Mouse (Mus musculus) layer of hippocampus, adult 9-10 months (tissue): Measurements from ENCODE around the gene Capn8.

ENCODE experiments used
- DNase-seq: peaks from one replicate; pipeline ENCODE4 v3.0.0; 2022; ENCODE audit warnings: low spot score

The Capn8 gene

DNA sequence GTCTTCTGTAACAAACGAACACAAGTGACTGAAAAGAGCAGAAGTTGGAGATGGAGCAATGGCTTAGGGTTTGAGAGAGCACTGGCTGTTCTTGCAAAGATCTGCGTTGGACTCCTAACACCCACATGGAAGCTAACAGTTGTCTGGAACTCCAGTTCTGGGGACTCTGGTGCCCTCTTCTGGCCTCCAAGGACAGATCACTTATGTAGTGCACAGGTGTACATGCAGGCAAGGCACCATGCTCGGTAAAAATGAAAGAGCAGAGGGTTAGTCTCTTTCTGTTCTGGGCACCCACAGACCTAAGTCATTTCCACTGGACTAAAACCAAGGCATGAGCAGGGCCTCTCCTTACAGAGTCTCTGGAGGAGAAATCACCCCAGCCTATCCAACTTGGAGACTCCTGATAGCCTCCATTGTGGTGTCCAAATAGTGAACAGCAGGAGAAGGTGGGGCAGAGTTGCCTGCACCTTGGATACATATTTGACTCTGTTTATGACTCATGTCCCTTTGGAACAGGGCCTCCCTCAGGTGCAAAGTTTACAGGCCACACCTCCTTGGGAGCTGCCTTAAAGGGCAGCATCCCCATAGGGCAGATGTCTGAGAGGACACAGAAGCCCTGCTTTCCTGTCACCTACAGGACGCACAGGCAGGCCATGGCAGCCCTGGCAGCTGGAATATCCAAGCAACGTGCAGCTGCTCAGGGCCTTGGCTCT lies at the start of gene Capn8:
Gene Capn8, plus strand, starts transcription at position 600 of the 713 bp plus-strand sequence.
- DNase-seq: no peak

DNA sequence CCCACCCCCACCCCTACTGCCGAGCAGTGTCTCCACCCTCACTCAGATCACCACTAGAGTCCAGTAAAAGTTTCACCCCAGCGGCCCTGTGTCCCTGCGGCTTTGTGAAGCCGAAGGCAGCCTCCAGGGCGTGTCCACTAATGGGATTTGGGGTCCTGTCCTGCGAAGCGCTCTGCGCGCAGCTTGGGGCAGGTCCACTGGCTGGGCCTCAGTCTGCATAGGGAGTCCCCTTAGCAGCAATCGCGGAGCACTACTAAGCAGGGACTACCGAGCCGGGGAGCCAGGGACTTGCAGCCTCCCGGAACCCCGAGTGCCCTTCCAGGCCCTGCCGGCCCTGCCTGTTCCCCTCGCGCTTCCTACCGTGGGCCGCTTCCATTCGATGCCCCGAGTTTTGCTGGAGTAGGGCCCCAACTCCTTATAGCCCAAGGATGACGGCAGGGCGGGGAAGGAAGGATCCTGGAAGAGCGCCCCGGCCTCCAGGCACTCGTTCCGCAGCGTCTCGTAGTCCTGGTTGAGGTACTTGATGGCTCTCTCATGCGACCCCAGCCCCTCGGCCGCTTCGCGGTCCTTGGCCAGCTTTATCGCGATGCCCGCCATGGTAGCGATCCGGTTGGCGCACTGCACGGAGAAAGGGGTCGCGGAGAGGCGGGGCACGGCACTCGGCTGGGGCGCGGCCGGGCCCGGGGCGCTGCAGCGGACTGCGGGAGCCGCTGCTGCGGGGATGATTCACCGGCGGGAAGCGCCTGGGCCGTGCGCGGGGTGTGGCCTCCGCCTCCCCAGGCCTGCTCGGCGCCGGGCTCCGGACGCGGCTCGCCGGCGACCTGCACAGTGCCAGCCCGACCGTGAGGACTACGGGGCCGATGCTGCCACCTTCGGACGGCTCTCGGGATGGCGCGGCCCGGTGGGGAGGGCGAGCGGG lies 47.8 kb upstream of the Capn8 start, which contains the start of gene Capn2:
Gene Capn2, minus strand, starts transcription at position 851 of the 919 bp plus-strand sequence.
- peak; percentile 27 for DNase-seq

DNA sequence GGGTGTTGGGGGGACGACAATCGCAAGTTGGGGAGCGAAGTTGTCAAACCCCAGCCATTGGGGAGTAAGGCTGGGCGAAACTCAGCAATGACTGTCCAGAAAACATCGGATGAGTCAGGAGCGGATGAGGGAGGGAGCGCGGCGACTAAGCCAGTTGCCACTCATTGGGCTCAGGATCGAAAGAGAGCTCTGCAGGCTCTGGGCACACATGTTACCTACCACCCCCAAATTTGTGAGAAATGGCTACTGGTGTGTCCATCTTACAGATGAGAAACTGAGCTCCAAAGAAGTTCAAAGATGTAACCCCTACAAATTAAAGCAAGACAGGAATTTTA lies 47.2 kb upstream of the Capn8 start:
- DNase-seq: no peak

DNA sequence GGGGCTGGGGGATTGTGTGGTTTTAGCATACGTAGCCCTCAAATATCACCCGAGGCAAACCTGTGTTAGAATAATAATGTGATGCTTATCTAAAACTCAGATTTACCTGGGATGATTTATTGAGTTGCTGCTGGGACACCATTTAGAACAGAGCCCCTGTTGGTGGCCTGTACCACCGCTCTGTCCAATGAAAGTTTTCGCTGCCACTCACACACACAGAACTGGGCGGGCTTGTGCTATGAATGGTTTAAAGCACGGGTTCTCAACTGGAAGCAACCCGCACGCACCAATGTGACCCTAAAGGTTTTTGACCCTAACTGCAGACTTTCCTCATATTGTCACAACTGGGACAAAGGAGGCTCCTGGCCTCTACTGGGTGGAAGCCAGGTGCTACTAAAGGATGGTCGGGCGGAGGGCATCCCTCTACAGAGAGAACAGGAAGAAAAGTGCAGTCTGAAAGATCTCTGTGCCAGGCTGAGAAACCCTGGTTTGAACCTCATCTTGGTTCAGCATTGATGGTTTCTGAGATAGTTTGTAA lies 46.6 kb upstream of the Capn8 start:
- DNase-seq: no peak

DNA sequence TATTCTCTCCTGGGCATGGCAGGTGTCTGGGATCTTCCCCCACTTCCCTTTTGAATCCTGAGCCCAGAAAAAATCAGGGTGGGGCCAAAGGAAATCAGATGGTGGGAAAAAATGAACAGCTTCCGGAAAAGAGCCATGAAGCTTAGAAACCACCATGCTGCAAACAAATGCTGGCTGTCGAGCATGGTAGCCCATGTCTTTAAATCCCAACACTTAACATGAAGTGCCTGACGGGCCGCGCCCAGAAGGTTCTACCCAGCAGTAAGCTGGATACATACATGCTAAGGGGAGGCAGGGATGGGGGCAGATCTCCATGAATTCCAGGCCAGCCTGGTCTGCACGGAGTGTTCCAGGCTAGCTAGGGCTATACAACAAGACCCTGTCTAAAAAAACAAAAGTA lies 46.0 kb upstream of the Capn8 start:
- DNase-seq: no peak

DNA sequence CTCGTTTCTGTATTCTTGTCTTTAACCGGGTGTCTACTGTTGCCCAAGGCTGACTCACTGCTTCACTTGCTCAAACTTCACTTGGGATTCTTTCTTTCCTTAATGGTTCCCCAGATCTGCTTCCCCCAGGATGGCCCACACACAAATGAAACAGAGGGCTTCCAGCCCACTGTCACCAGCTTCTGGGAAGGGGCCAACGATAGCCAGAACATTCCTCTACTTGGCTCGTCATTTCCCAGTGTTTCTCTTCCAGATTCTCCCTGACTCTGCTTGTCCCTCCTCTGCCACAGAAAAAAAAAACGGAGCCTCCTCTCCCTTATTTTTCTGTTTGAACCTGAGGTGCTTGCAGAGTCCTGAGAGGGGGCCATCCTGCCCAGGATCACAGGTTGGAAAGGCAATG lies 45.5 kb upstream of the Capn8 start:
- no peak for DNase-seq

DNA sequence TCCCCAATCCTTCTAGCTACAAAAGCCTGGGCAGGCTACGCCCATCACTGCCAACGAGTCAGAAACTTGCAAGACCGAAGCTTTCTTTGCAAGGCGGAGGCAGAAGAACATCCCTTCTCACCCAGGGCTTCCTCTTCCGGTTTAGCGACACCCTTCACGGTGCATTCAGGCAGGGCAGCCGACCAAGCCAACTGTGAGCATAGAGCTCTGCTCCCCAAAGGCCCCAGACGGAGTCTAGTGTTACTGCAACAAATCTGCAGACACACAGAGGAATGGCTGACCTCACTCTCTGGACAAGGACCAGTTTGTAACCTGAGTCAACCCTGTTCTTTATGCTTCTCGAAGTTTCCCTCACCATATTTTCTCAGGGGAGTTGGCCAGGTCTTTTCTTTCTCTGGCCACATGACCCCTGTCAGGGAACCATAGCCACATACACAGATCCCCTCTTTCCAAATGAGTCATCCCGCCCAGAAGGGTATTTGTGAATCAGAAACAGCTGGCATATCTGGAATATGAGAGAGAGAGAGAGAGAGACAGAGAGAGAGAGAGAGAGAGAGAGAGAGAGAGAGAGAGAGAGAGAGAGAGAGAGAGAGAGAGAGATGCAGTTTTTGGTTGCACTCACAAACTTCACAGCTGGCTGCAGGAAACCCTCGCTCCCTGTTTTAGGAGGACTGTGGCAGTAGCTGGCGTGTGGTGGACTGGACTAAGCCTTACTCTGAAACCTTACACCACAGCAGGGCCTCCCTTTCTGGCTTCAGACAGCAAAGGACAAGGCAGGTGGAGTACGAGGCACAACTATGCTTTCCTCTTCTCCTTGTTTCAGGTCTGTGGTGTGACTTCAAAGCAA lies 44.5 kb upstream of the Capn8 start:
- DNase-seq: no peak

DNA sequence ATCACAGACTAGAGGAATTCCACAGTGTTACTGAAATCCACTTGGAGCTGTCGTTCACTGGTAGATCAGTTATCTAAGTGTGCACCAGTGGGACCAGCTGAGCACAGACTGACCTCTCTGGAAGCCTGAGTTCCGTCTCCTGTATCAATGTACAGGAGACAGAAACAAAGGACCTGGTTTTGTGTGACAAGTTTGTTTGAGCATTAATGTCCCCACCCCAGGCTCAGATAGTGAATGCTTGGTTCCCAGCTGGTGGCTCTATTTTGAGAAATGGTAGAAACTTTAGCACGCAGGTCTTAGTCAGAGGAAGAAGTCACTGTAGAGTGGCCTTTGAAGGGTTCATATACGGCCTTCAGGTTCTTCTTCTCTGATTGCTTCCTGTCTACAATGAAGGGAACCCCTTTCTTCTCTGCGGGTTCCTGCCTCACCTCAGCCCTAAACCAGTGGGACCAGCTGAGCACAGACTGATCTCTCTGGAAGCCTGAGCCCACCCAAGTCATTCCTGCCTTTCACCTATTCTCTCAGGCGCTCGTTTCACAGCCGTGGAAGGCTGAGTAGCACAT lies 43.8 kb upstream of the Capn8 start:
- no peak for DNase-seq

DNA sequence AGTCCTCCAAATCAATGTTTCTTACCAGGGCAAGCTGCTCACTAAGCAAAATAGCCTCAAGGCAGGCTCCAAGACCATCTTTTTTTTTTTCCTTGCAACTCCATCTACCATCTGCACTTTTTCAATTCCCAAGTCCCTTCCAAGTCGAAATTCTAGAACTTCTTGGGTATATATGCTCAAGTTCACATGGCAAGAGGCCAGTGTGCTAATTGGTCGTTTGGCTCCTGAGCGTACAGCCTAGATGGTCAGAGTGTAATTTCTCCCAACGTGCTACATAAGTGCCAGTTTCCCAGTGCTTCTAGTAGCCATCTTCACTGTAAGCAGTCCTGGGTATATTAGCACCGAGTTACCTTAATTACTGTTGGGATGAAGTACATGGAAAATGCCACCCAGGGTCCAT lies 41.8 kb upstream of the Capn8 start:
- no peak for DNase-seq

DNA sequence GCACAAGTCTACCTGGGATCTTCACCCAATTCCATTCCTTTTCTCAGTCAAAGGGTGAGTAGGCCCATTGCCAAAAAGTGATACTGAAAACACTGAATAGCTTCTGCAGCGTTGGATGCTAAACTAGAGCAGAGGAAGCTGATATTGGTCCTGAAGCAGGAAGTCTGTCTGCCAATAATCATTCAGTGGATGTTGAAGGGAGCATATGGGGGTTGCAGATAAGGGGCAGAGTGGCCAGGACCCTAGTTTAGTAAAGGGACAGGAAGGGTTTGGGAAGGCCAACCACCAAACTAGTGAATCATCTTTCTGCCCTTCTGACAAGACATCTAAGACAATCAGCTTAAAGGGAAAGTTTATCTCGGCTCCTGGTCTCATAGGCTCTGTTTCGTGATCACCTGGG lies 41.1 kb upstream of the Capn8 start:
- no peak for DNase-seq

DNA sequence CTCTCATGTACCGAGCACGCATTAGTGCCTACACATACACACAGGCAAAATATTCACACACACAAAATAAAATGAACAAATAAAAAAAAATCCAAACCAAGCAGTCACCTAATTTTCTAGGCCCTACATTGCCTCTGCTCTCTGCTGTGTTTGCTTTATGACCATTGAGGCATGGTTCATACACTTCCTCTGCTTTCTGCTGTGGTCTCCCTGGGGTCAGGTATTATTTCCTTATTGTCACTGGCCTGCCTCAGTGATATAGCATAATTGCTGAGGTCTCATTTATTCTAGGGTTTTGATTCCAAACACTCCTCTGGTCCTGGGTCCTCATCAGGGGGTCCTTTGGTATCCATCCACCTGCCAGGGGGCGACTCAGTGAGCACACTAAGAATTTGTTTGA lies 39.2 kb upstream of the Capn8 start:
- DNase-seq: no peak

DNA sequence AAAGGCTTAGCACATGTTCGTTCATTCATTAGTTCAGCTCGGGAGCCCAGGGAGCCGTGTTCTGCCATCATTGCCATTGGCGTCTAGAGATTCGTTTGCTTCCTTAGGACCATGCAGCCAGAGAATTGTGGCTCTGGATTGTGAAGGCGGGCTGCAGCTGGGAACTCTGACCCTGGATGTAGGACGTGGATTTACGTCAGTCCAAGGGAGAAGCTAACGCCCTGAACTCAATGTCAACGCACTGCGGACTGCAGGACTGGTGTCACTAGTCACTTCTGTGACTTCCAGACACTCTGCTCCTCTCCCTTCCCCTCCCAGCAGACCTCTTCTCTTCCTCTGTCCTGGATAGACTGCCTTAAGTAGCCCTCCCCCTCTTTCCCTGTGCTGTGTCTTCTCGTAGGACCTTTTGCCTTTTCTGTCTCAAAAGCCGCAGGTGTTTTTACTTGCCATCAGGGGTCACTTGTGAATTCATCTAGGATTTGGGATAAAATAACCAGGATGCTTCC lies 37.5 kb upstream of the Capn8 start:
- DNase-seq: no peak

DNA sequence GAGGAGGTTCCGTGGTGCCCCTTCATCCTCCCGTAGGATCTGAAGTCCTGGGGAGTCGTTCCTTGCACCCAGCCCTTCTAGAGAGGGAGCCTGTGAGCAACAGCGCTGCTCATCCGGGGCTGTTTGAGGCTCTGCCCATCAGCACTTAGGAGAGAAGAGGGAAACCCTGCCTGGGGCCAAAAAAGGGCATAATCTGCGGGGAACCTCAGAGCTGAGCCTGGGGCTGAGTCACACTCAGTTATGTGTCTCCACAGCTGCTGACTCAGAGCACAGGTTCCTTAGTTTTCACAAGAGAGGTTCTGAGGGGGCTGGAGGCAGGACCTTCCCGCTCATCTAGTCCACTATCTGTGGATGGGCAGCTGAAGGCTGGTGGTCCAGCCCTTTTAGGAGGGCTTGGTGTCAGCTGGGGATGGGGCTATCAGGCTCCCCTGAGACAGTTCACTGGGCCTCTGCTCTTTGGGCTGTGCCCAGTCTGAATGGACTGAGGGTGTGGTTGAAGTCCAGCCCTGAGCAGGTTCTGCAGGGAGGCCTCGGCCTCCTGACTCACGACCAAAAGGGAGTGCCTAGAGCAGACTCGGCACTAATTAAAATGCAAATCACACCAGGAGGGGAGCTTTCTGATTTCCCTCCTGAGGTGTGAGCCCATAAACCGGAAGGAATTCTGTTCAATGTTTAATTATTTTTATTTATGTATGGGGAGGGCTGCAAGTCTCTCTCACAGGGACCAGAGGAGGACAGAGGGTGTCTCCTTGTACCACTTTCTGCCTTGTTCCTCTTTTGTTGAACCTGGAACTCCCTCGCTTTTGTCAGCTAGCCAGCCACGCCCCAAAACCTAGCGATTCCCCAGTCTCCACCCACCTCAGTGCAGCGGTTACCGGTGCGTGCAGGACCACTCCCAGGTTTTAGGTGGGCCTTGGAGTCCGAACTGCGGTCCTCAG lies 36.6 kb upstream of the Capn8 start:
- no peak for DNase-seq

DNA sequence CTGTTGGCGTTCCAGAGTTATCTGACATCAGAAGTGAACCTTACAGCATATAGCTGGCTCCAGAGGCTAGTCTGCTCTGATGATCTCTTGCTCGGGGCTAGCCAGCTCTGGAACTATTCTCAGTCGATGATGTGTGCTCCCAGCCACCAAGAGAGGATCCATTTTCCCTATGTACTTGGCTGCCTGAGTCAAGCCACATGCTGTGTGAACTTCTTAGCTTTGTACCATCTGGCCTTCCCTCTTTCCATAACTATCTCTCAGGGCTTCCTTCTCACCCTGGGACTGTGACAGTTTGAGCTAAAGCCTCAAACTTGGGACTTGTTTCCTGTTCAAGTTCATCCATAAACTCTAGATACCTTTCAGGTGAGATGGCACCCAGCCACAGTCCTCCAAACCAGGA lies 31.2 kb upstream of the Capn8 start:
- no peak for DNase-seq

DNA sequence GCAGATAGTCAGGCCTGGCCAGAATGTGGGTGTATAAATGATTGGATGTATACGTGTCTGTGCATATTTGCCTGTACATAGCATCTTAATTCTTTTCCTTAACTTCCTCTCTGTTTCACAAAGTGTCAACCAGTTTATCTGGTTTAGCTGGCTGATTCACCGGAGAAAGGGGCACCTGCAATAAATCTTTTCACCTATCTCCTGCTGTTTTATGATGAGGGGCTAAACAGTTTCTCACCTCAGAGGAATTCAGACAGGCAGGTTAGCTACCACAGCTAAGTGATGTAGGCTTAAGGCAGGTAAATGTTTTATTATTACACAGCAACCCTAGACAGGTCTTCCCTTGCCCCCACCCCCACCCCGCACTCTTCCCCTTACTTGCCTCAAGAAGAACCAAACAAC lies 29.7 kb upstream of the Capn8 start:
- DNase-seq: no peak

DNA sequence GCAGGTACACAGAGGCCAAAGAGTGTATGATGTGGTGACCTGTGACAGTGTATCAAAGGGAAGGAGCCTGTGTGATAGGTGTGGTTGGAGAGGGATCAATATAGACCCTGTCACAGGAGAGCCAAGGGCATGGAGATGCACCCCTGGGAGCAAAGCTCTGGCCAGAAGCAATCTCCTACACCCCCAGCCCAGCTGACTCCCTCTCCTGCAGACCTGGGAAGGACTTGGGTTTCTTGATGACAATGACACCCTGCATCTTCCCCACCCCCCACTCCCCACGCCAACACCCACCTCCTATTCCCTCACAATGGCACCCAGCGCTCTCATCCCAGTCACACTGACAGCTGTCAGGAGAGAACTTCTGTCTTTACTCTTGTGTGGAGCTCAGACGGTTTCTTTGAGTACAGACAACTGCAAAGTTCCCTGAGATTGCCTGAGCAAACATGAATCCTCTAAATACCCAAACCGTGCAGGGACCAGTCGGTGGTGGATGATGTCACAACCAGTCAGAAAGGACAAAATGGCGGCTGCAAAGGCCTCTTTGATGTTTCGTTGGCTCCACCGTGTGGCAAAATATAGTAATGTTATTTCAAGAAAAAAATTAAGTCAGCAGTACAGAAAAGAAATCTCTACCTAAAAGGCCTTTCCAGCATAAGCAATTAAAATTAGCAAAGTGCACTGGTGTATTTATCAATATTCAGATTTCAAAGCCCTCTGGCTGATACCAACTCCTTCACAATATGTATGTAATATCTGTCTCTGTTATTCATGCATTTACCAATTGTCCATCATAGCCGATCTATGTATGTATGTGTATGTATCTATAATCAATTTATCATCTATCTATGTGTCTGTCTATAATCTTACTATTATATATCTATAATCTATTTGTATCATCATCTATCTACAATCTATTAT lies 25.5 kb upstream of the Capn8 start:
- DNase-seq: peak; percentile 95

DNA sequence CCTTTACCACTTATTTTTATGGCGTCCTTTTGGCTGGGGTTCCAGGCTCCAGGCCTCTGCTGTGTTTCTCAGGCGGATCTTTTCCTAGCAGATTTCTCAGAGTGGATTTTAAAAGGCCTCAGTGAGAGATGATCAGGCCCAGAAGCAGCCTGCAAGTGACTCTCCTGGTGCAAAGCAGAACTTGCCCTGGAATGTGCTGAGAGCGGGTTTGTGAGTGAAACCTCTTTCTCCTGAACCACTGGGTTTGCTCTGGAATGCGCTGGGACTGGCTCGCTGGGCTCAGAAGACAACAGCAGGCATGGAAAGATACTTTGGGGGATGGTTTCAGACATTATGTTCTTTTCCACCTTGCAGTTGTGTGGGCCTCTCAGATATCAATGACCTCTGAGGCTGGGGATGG lies 22.7 kb upstream of the Capn8 start:
- DNase-seq: no peak

DNA sequence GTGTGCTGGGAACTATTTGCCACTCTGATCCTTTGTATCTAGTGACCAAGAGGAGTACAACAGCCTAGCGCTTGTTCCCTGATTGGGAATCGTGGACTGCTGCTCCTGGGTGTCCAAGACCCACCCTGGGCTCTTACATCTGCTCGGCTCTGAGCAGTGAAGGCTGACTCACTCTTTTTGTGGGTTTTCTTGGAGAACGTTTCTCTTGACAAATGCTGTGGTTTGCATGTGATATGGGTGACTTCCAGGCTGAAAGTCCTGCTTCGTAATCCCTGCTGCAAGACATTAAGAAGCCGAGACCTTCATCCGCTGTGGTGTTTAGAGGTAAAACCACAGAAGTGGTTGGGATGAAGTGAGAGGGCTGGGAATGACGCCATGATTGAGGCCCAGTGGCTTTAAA lies 21.7 kb upstream of the Capn8 start:
- no peak for DNase-seq

DNA sequence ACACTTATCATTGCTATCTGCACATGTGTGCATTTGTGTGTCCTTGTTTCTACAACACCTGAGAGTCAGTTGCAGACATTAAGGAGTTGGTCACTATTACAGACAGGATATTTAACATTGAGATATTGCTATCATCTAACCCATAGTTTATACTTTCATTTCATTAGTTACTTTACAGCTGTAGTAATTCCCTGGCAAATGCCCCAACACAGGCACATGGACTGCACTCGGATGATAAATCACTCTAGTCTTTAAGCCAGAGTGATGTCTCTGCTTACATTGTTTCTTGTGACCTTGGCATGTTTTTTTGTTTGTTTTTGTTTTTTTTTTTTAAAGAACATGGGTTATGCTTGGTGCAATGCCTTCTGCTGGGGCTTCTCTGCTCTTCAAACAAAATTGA lies 20.9 kb upstream of the Capn8 start:
- no peak for DNase-seq

DNA sequence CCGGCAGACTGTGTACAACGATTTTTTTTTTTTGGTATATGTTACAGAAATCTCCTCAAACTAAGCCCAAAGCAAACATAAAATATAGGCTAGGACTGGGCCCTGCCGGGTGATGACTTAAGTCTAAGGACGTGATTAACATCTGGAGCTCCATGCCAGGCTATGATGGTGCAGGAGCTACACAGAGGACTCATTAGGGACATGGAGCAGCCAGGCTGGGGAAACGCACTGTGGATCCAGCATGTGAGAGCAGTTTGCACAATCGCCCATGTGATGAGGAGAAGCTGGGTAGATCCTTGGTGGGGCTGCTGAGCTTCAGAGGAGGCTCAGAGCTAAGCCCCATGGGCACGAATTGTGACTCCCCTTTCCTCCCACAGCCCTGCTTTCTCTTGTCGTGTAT lies 14.0 kb upstream of the Capn8 start:
- DNase-seq: no peak
